Mouse (Mus musculus) heart, embryonic 16.5 days (tissue): ENCODE measurements at regions not wholly inside any gene's neighbourhood (a gene's known extent, or its start where the extent isn't known, plus 50 kb on each side); places are given as distances from the start of the nearest gene placed in this dataset.

Source experiments
- ATAC-seq: fragments of 200-750 bp; cut with Nextera tagmentation; replicated peaks from 2 replicates; pipeline ENCODE4 v1.8.0; 2017; ENCODE audit warnings: moderate number of reproducible peaks; ENCODE audit not compliant: insufficient read depth, low FRiP score; ENCODE audit errors: extremely low read depth
- H3K27ac ChIP-seq: fragments of 300-500 bp; sonication (generic); 2 replicates; pipeline ENCODE4 v1.5.1; 2014; ENCODE audit warnings: mild to moderate bottlenecking, low read length, control low read depth, moderate library complexity
- H3K27me3 ChIP-seq: fragments of 300-500 bp; sonication (generic); 2 replicates; pipeline ENCODE4 v1.6.1; 2014; ENCODE audit warnings: low read length, mixed read lengths; ENCODE audit not compliant: control insufficient read depth, insufficient read depth
- H3K36me3 ChIP-seq: fragments of 300-500 bp; sonication (generic); 2 replicates; pipeline ENCODE4 v1.6.1; 2014; ENCODE audit not compliant: control insufficient read depth, insufficient read depth
- H3K4me1 ChIP-seq: fragments of 300-500 bp; sonication (generic); 2 replicates; pipeline ENCODE4 v1.6.1; 2014; ENCODE audit warnings: low read length, mixed read lengths; ENCODE audit not compliant: control insufficient read depth, insufficient read depth
- H3K4me2 ChIP-seq: fragments of 300-500 bp; sonication (generic); 2 replicates; pipeline ENCODE4 v1.6.1; 2014; ENCODE audit warnings: low read depth, mild to moderate bottlenecking, control low read depth, low read length
- H3K4me3 ChIP-seq: fragments of 300-500 bp; sonication (generic); 2 replicates; pipeline ENCODE4 v1.5.1; 2014; ENCODE audit warnings: mild to moderate bottlenecking, control low read depth, low read length
- H3K9ac ChIP-seq: fragments of 300-500 bp; sonication (generic); 2 replicates; pipeline ENCODE4 v1.6.1; 2014; ENCODE audit warnings: low read length, control low read depth
- H3K9me3 ChIP-seq: fragments of 300-500 bp; sonication (generic); replicated peaks from 2 replicates; pipeline ENCODE4 v1.6.1; 2016; ENCODE audit warnings: low read length; ENCODE audit not compliant: control insufficient read depth
- WGBS: fragments of 180-500 bp; shearing (Covaris S2); extraction: QIAGEN DNeasy Blood & Tissue Kit; methylation state at CpG from one replicate; pipeline ENCODE4 v1.1.7; 2014; 5-methylcytosine and 5-hydroxymethylcytosine counted together

GRCm38 (mm10) chr16:75487915-75488314 lies 97.9 kb downstream of the Lipi start:
- Histone ChIP-seq H3K4me1 (no peaks in the 10 kb centered on the region), H3K27ac (no peak overlapping the region), H3K27me3 (no peaks in the 10 kb centered on the region), H3K4me2 (no peak overlapping the region), H3K36me3 (no peaks in the 10 kb centered on the region), H3K9me3 (no peaks in the 10 kb centered on the region), H3K4me3 (no peak overlapping the region), H3K9ac (no peak overlapping the region)
- ATAC-seq = no peak
- 63% methylated on average over 4 of the region's 4 CpGs for WGBS

GRCm38 (mm10) chr16:75483878-75484277 lies 102.0 kb downstream of the Lipi start:
- 75% methylated on average over 5 of the region's 5 CpGs for WGBS
- Histone ChIP-seq H3K4me2 (no peak overlapping the region), H3K4me3 (no peak overlapping the region), H3K36me3 (no peaks in the 10 kb centered on the region), H3K9ac (no peak overlapping the region), H3K9me3 (no peaks in the 10 kb centered on the region), H3K27ac (no peak overlapping the region), H3K4me1 (no peaks in the 10 kb centered on the region), H3K27me3 (no peaks in the 10 kb centered on the region)
- ATAC-seq = no peak

- H3K9ac ChIP-seq = no peak overlapping the region
- no peak for ATAC-seq
- H3K9me3 ChIP-seq = no peaks in the 10 kb centered on the region
- no peaks in the 10 kb centered on the region for H3K27me3 ChIP-seq
- no peaks in the 10 kb centered on the region for H3K36me3 ChIP-seq
- no peak overlapping the region for H3K27ac ChIP-seq
- H3K4me3 ChIP-seq = no peak overlapping the region
- 72% methylated on average over 6 of the region's 6 CpGs for WGBS
- H3K4me2 ChIP-seq = no peak overlapping the region
- no peaks in the 10 kb centered on the region for H3K4me1 ChIP-seq
Measured at GRCm38 (mm10) chr16:75465420-75465975, 120.4 kb downstream of the Lipi start.

- no peak overlapping the region for H3K27ac ChIP-seq
- no peak overlapping the region for H3K4me3 ChIP-seq
- H3K4me1 ChIP-seq = no peaks in the 10 kb centered on the region
- no peak overlapping the region for H3K9ac ChIP-seq
- no peaks in the 10 kb centered on the region for H3K27me3 ChIP-seq
- H3K36me3 ChIP-seq = no peaks in the 10 kb centered on the region
- WGBS = 79% methylated on average over 3 of the region's 3 CpGs
- H3K4me2 ChIP-seq = no peak overlapping the region
- ATAC-seq = no peak
- no peaks in the 10 kb centered on the region for H3K9me3 ChIP-seq
Measured at GRCm38 (mm10) chr16:75462136-75462535, 123.7 kb downstream of the Lipi start.

GRCm38 (mm10) chr16:75446901-75447514 lies 138.9 kb downstream of the Lipi start:
- Histone ChIP-seq H3K27ac (no peak overlapping the region), H3K4me2 (no peak overlapping the region), H3K27me3 (no peaks in the 10 kb centered on the region)

GRCm38 (mm10) chr16:75439296-75439695 lies 146.6 kb downstream of the Lipi start:
- Histone ChIP-seq H3K4me2 (no peak overlapping the region), H3K27me3 (no peaks in the 10 kb centered on the region), H3K4me3 (no peak overlapping the region), H3K36me3 (no peaks in the 10 kb centered on the region), H3K27ac (no peak overlapping the region), H3K9ac (no peak overlapping the region), H3K4me1 (no peaks in the 10 kb centered on the region), H3K9me3 (no peaks in the 10 kb centered on the region)
- no peak for ATAC-seq
- WGBS = 81% methylated on average over 3 of the region's 3 CpGs

More at GRCm38 (mm10) chr16:75446901-75447514, 138.9 kb downstream of the Lipi start:
- no peak overlapping the region for H3K9ac ChIP-seq
- no peaks in the 10 kb centered on the region for H3K9me3 ChIP-seq
- no peaks in the 10 kb centered on the region for H3K4me1 ChIP-seq
- no peak for ATAC-seq
- H3K4me3 ChIP-seq = no peak overlapping the region
- 2% methylated on average over 14 of the region's 14 CpGs for WGBS
- H3K36me3 ChIP-seq = no peaks in the 10 kb centered on the region

GRCm38 (mm10) chr16:75433227-75433626 lies 152.6 kb downstream of the Lipi start:
- Histone ChIP-seq H3K9me3 (no peaks in the 10 kb centered on the region), H3K27me3 (no peaks in the 10 kb centered on the region), H3K4me2 (no peak overlapping the region), H3K4me1 (no peaks in the 10 kb centered on the region), H3K4me3 (no peak overlapping the region), H3K36me3 (no peaks in the 10 kb centered on the region), H3K27ac (no peak overlapping the region), H3K9ac (no peak overlapping the region)
- WGBS = 64% methylated on average over 6 of the region's 6 CpGs
- no peak for ATAC-seq

- Histone ChIP-seq H3K4me2 (no peak overlapping the region), H3K4me1 (no peaks in the 10 kb centered on the region), H3K9ac (no peak overlapping the region), H3K36me3 (no peaks in the 10 kb centered on the region), H3K27ac (no peak overlapping the region), H3K27me3 (no peaks in the 10 kb centered on the region), H3K9me3 (no peaks in the 10 kb centered on the region), H3K4me3 (no peak overlapping the region)
- ATAC-seq = no peak
- WGBS = 75% methylated on average over 6 of the region's 6 CpGs
Measured at GRCm38 (mm10) chr16:75384526-75385222, 201.2 kb downstream of the Lipi start.

GRCm38 (mm10) chr16:75381191-75381590 lies 204.7 kb downstream of the Lipi start:
- 38% methylated on average over 1 of the region's 1 CpGs for WGBS
- Histone ChIP-seq H3K9ac (no peak overlapping the region), H3K36me3 (no peaks in the 10 kb centered on the region), H3K4me2 (no peak overlapping the region), H3K4me3 (no peak overlapping the region), H3K9me3 (no peaks in the 10 kb centered on the region), H3K4me1 (no peaks in the 10 kb centered on the region), H3K27ac (no peak overlapping the region), H3K27me3 (no peaks in the 10 kb centered on the region)
- ATAC-seq = no peak
